Mouse (Mus musculus) liver, adult 2 months (tissue): ENCODE measurements around the gene Map3k12. TPM values are rescaled to one million over a fixed set of nuclear protein-coding genes. Genes with fewer than 3 reads are reported as not detected.

Source experiments
- DNase-seq: peaks from one replicate; pipeline ENCODE4 v3.0.0-alpha.2; 2011; ENCODE audit warnings: low read depth, low spot score; ENCODE audit errors: extremely low read depth
- H3K27ac ChIP-seq: fragments of 200-500 bp; replicated peaks from 2 replicates; pipeline ENCODE4 v1.5.1; 2012; ENCODE audit warnings: low read depth, mild to moderate bottlenecking, control low read depth, inconsistent platforms, low read length; ENCODE audit not compliant: insufficient read depth
- H3K27me3 ChIP-seq: fragments of 200-500 bp; 2 replicates; pipeline ENCODE4 v1.6.1; 2012; ENCODE audit warnings: mild to moderate bottlenecking, moderate library complexity, low read length, inconsistent platforms; ENCODE audit not compliant: control insufficient read depth, insufficient read depth
- H3K36me3 ChIP-seq: fragments of 200-500 bp; 2 replicates; pipeline ENCODE4 v1.6.1; 2012; ENCODE audit warnings: low read length, inconsistent platforms; ENCODE audit not compliant: control insufficient read depth, insufficient read depth
- H3K4me1 ChIP-seq: fragments of 200-500 bp; 2 replicates; pipeline ENCODE4 v1.6.1; 2011; ENCODE audit warnings: low read length; ENCODE audit not compliant: control insufficient read depth, insufficient read depth
- H3K4me3 ChIP-seq: fragments of 200-500 bp; 2 replicates; pipeline ENCODE4 v1.5.1; 2011; ENCODE audit warnings: low read depth, mild to moderate bottlenecking, control low read depth, low read length, moderate library complexity; ENCODE audit not compliant: insufficient read depth
- H3K79me2 ChIP-seq: fragments of 200-500 bp; 2 replicates; pipeline ENCODE4 v1.6.1; 2012; ENCODE audit warnings: inconsistent platforms, mild to moderate bottlenecking, low read length, moderate library complexity; ENCODE audit not compliant: control insufficient read depth, insufficient read depth
- H3K9ac ChIP-seq: fragments of 200-500 bp; 2 replicates; pipeline ENCODE4 v1.6.1; 2012; ENCODE audit warnings: low read depth, mild to moderate bottlenecking, control low read depth, inconsistent platforms, low read length
- CTCF ChIP-seq: fragments of 200-500 bp; IDR thresholded peaks from 2 replicates; pipeline ENCODE4 v1.5.1; 2011; ENCODE audit warnings: low read depth, low read length, control low read depth
- POLR2A ChIP-seq: fragments of 200-500 bp; IDR thresholded peaks from 2 replicates; pipeline ENCODE4 v1.6.1; 2011; ENCODE audit warnings: low read length, control low read depth; ENCODE audit not compliant: insufficient read depth; ENCODE audit errors: extremely low read depth
- WGBS: fragments of 180-500 bp; shearing (Covaris S2); methylation state at CpG from one replicate; pipeline ENCODE4 v1.1.7; 2018; 5-methylcytosine and 5-hydroxymethylcytosine counted together
- polyA plus RNA-seq: library from polyadenylated mRNA; depleted of rRNA; stranded (reverse); fragments of >200 nt; gene quantifications from 2 replicates; pipeline ENCODE4 v1.2.3, GENCODE M21; 2012
- total RNA-seq: library from RNA; depleted of rRNA; stranded (reverse); fragments of >200 nt; gene quantifications from 2 replicates; pipeline ENCODE4 v1.2.3, GENCODE M21; 2014

The Map3k12 gene
- total and polyA plus RNA-seq, 2 experiments, result 0.43 to 0.46 TPM

GRCm38 (mm10) chr15:102459847-102460246, 57.0 kb downstream of the Map3k12 start:
- peaks cover 9% of the 10 kb centered on the region for H3K4me1 ChIP-seq
- H3K79me2 ChIP-seq, result no peaks in the 10 kb centered on the region; the same call in 1 of the 2 replicates
- peaks cover 7% of the 10 kb centered on the region; the same call in 1 of the 2 replicates for H3K36me3 ChIP-seq
- no peak overlapping the region for H3K9ac ChIP-seq
- no peak overlapping the region; the same call in 1 of the 2 replicates for H3K4me3 ChIP-seq
- no peak for TF ChIP-seq CTCF
- no peak for TF ChIP-seq POLR2A
- 56% methylated on average over 5 of the region's 5 CpGs for WGBS
- no peak overlapping the region for H3K27ac ChIP-seq
- no peaks in the 10 kb centered on the region for H3K27me3 ChIP-seq
- DNase-seq, result no peak

GRCm38 (mm10) chr15:102459381-102459780, 57.5 kb downstream of the Map3k12 start:
- peak overlapping the region; percentile 70 for H3K9ac ChIP-seq
- H3K4me3 ChIP-seq, result peak overlapping the region; percentile 68
- H3K36me3 ChIP-seq, result peaks cover 7% of the 10 kb centered on the region; the same call in 1 of the 2 replicates
- H3K4me1 ChIP-seq, result peaks cover 9% of the 10 kb centered on the region
- peak overlapping the region; percentile 53; the same call in 1 of the 2 replicates for H3K27ac ChIP-seq
- no peaks in the 10 kb centered on the region; the same call in 1 of the 2 replicates for H3K79me2 ChIP-seq
- WGBS, result 13% methylated on average over 6 of the region's 6 CpGs
- no peaks in the 10 kb centered on the region for H3K27me3 ChIP-seq
- TF ChIP-seq POLR2A (no peak), CTCF (no peak)
- DNase-seq, result no peak

- no peaks in the 10 kb centered on the region; the same call in 1 of the 2 replicates for H3K79me2 ChIP-seq
- H3K27me3 ChIP-seq, result no peaks in the 10 kb centered on the region
- H3K4me3 ChIP-seq, result peak within 1 kb of the TSS; percentile 68
- H3K4me1 ChIP-seq, result peaks cover 9% of the 10 kb centered on the region
- H3K9ac ChIP-seq, result peak within 1 kb of the TSS; percentile 70
- WGBS, result under 1% methylated on average over 19 of the region's 19 CpGs
- peaks cover 5% of the 10 kb centered on the region; the same call in 1 of the 2 replicates for H3K36me3 ChIP-seq
- peak; percentile 98 for DNase-seq
- peak; percentile 79 for TF ChIP-seq POLR2A
- peak; percentile 76 for TF ChIP-seq CTCF
- peak within 1 kb of the TSS; percentile 53 for H3K27ac ChIP-seq
Measured at GRCm38 (mm10) chr15:102458904-102459317, 58.0 kb downstream of the Map3k12 start, which contains the start of gene Prr13. Prr13 (plus strand) TSS chr15:102459028.

- Histone ChIP-seq H3K4me3 (no peak overlapping the region), H3K27me3 (no peaks in the 10 kb centered on the region), H3K4me1 (peaks cover 9% of the 10 kb centered on the region), H3K79me2 (no peaks in the 10 kb centered on the region; the same call in 1 of the 2 replicates), H3K36me3 (peaks cover 3% of the 10 kb centered on the region; the same call in 1 of the 2 replicates), H3K27ac (peak overlapping the region; percentile 14), H3K9ac (no peak overlapping the region)
- TF ChIP-seq CTCF (no peak), POLR2A (no peak)
- no peak for DNase-seq
- 65% methylated on average over 5 of the region's 5 CpGs for WGBS
Measured at GRCm38 (mm10) chr15:102458050-102458736, 58.7 kb downstream of the Map3k12 start.

GRCm38 (mm10) chr15:102455993-102456392, 60.9 kb downstream of the Map3k12 start:
- Histone ChIP-seq H3K9ac (no peak overlapping the region), H3K27ac (no peak overlapping the region), H3K27me3 (no peaks in the 10 kb centered on the region), H3K36me3 (no peaks in the 10 kb centered on the region), H3K4me3 (no peak overlapping the region), H3K79me2 (no peaks in the 10 kb centered on the region; the same call in 1 of the 2 replicates), H3K4me1 (peaks cover 9% of the 10 kb centered on the region)
- no peak for TF ChIP-seq POLR2A
- peak; percentile 74 for TF ChIP-seq CTCF
- no peak for DNase-seq
- WGBS, result 53% methylated on average over 6 of the region's 6 CpGs
